Mouse (Mus musculus) CH12.LX (cell line): ENCODE measurements around the gene Nipal4. TPM values are rescaled to one million over a fixed set of nuclear protein-coding genes. Genes with fewer than 3 reads are reported as not detected.

ENCODE experiments used
- DNase-seq: peaks from one replicate; pipeline ENCODE4 v3.0.0-alpha.2; 2013; ENCODE audit errors: extremely low read depth
- H3K27ac ChIP-seq: 2 replicates; pipeline ENCODE4 v1.5.1; 2012; ENCODE audit warnings: low read depth, mild to moderate bottlenecking, control low read depth, moderate library complexity; ENCODE audit not compliant: insufficient read depth
- H3K27me3 ChIP-seq: replicated peaks from 2 replicates; pipeline ENCODE3; 2012; ENCODE audit warnings: inconsistent platforms
- H3K36me3 ChIP-seq, 2 experiments: replicated peaks in 1 of 2; 2 replicates each; pipeline versions ENCODE3 to v1.6.1; 2012; ENCODE audit warnings: inconsistent platforms in 1 of 2, low read length in 1 of 2, mild to moderate bottlenecking in 1 of 2, mixed read lengths in 1 of 2, moderate library complexity in 1 of 2; ENCODE audit not compliant: control insufficient read depth in 1 of 2, insufficient read depth in 1 of 2
- H3K4me1 ChIP-seq, 2 experiments: 2 replicates each; pipeline ENCODE4 v1.6.1; 2012; ENCODE audit warnings: inconsistent platforms in 1 of 2, moderate library complexity in 1 of 2; ENCODE audit not compliant: insufficient read depth in 2 of 2, control insufficient read depth in 1 of 2
- H3K4me2 ChIP-seq: 2 replicates; pipeline ENCODE4 v1.6.1; 2012; ENCODE audit warnings: low read depth, mild to moderate bottlenecking, control low read depth; ENCODE audit not compliant: poor library complexity, insufficient read depth, severe bottlenecking
- H3K4me3 ChIP-seq, 3 experiments: fragments of 150-350 bp in 1 of 3; sonication (generic) in 1 of 3; replicated peaks in 1 of 3; 2 replicates each; pipeline versions ENCODE3 to v1.5.1; 2011 to 2012; ENCODE audit warnings: low read depth in 2 of 3, low read length in 2 of 3, mild to moderate bottlenecking in 2 of 3, moderate library complexity in 2 of 3, control low read depth in 1 of 3, improper control_type of control experiment in 1 of 3, inconsistent platforms in 1 of 3, mixed read lengths in 1 of 3; ENCODE audit not compliant: poor library complexity in 1 of 3
- H3K79me2 ChIP-seq: replicated peaks from 2 replicates; pipeline ENCODE4 v1.6.1; 2012; ENCODE audit warnings: mild to moderate bottlenecking, moderate library complexity; ENCODE audit not compliant: control insufficient read depth, poor library complexity, insufficient read depth, severe bottlenecking; ENCODE audit errors: extremely low read depth
- H3K9ac ChIP-seq: 2 replicates; pipeline ENCODE4 v1.6.1; 2012; ENCODE audit warnings: low read depth, mild to moderate bottlenecking, control low read depth, moderate library complexity; ENCODE audit not compliant: insufficient read depth
- H3K9me3 ChIP-seq: replicated peaks from 2 replicates; pipeline ENCODE3; 2012; ENCODE audit warnings: low read length, inconsistent platforms, mixed read lengths
- BHLHE40 ChIP-seq: IDR thresholded peaks from 2 replicates; pipeline ENCODE4 v1.6.1; 2011; ENCODE audit warnings: mild to moderate bottlenecking, low read depth, low read length, improper control_type of control experiment
- E2F4 ChIP-seq: IDR thresholded peaks from 2 replicates; pipeline ENCODE4 v1.6.1; 2011; ENCODE audit warnings: low read depth, low read length, improper control_type of control experiment; ENCODE audit not compliant: insufficient replicate concordance
- ELF1 ChIP-seq: IDR thresholded peaks from 2 replicates; pipeline ENCODE4 v1.6.1; 2014; ENCODE audit warnings: low read depth, mild to moderate bottlenecking, inconsistent platforms, low read length, improper control_type of control experiment
- GABPA ChIP-seq: IDR thresholded peaks from 2 replicates; pipeline ENCODE4 v1.6.1; 2012; ENCODE audit warnings: low read depth, low read length, improper control_type of control experiment, inconsistent platforms; ENCODE audit not compliant: insufficient replicate concordance
- IRF4 ChIP-seq: IDR thresholded peaks from 2 replicates; pipeline ENCODE4 v1.6.1; 2014; ENCODE audit warnings: low read depth, mild to moderate bottlenecking, inconsistent platforms, low read length, improper control_type of control experiment
- JUN ChIP-seq: IDR thresholded peaks from 2 replicates; pipeline ENCODE4 v1.6.1; 2011; ENCODE audit warnings: low read depth, mild to moderate bottlenecking, low read length, improper control_type of control experiment, moderate library complexity; ENCODE audit not compliant: insufficient read depth
- KAT2A ChIP-seq: IDR thresholded peaks from 2 replicates; pipeline ENCODE4 v1.6.1; 2012; ENCODE audit warnings: low read length, improper control_type of control experiment, inconsistent platforms; ENCODE audit not compliant: insufficient replicate concordance
- MAFK ChIP-seq: IDR thresholded peaks from 2 replicates; pipeline ENCODE4 v1.6.1; 2011; ENCODE audit warnings: low read length, improper control_type of control experiment; ENCODE audit not compliant: insufficient replicate concordance
- MAX ChIP-seq: IDR thresholded peaks from 2 replicates; pipeline ENCODE4 v1.6.1; 2011; ENCODE audit warnings: low read length, improper control_type of control experiment
- MXI1 ChIP-seq: IDR thresholded peaks from 2 replicates; pipeline ENCODE4 v1.6.1; 2011; ENCODE audit warnings: mild to moderate bottlenecking, low read depth, low read length, improper control_type of control experiment
- MYC ChIP-seq: IDR thresholded peaks from 2 replicates; pipeline ENCODE4 v1.6.1; 2011; ENCODE audit warnings: low read depth, mild to moderate bottlenecking, improper control_type of control experiment, low read length
- NRF1 ChIP-seq: IDR thresholded peaks from 2 replicates; pipeline ENCODE4 v1.6.1; 2014; ENCODE audit warnings: low read depth, mild to moderate bottlenecking, inconsistent platforms, low read length, improper control_type of control experiment, moderate library complexity
- RAD21 ChIP-seq: IDR thresholded peaks from 2 replicates; pipeline ENCODE4 v1.6.1; 2011; ENCODE audit warnings: low read depth, mild to moderate bottlenecking, low read length, improper control_type of control experiment, moderate library complexity
- RCOR1 ChIP-seq: conservative IDR thresholded peaks from 2 replicates; pipeline ENCODE4 v1.6.1; 2012; ENCODE audit warnings: low read depth, mild to moderate bottlenecking, inconsistent platforms, low read length, improper control_type of control experiment
- SIN3A ChIP-seq: IDR thresholded peaks from 2 replicates; pipeline ENCODE4 v1.6.1; 2012; ENCODE audit warnings: low read length, improper control_type of control experiment, inconsistent platforms
- TBP ChIP-seq: conservative IDR thresholded peaks from 2 replicates; pipeline ENCODE4 v1.6.1; 2011; ENCODE audit warnings: low read depth, low read length, improper control_type of control experiment
- USF1 ChIP-seq: IDR thresholded peaks from 2 replicates; pipeline ENCODE4 v1.6.1; 2014; ENCODE audit warnings: low read depth, mild to moderate bottlenecking, inconsistent platforms, low read length, improper control_type of control experiment
- USF2 ChIP-seq: conservative IDR thresholded peaks from 2 replicates; pipeline ENCODE4 v1.6.1; 2011; ENCODE audit warnings: low read depth, low read length, improper control_type of control experiment
- ZC3H11A ChIP-seq: IDR thresholded peaks from 2 replicates; pipeline ENCODE4 v1.6.1; 2012; ENCODE audit warnings: low read depth, mild to moderate bottlenecking, inconsistent platforms, low read length, improper control_type of control experiment
- ZKSCAN1 ChIP-seq: IDR thresholded peaks from 2 replicates; pipeline ENCODE4 v1.6.1; 2012; ENCODE audit warnings: low read depth, inconsistent platforms, low read length, improper control_type of control experiment, borderline replicate concordance
- dilution Hi-C: fragments of 300-500 bp; cut with MboI; formaldehyde crosslinking; loops from 2 replicates; pipeline ENCODE4 v1.14.3; 2020; ENCODE audit warnings: low sequenced_read_pairs; ENCODE audit not compliant: extremely low pct_unique_long_range_greater_than_20kb, extremely low pct_ligation_motif_present
- in situ Hi-C: fragments of 300-500 bp; cut with MboI; formaldehyde crosslinking; loops from 3 replicates; pipeline ENCODE4 v1.14.3; 2019; ENCODE audit warnings: low sequenced_read_pairs, low pct_ligation_motif_present, low pct_unique_long_range_greater_than_20kb, mixed read lengths
- polyA plus RNA-seq: library from polyadenylated mRNA; unstranded; fragments of >175 nt; gene quantifications from 2 replicates; pipeline ENCODE4 v1.2.1, GENCODE M21; 2012; ENCODE audit warnings: low read depth; ENCODE audit not compliant: insufficient read length
- total RNA-seq, 2 experiments: library from RNA; depleted of rRNA; stranded (reverse); fragments of 300-350 nt in 1 of 2; fragments of >200 nt in 1 of 2; gene quantifications; 2 replicates each; pipeline ENCODE4 v1.2.3; 2012 to 2014

The Nipal4 gene
- total and polyA plus RNA-seq, 3 experiments, result 0.08 TPM; not detected in 2

DNA sequence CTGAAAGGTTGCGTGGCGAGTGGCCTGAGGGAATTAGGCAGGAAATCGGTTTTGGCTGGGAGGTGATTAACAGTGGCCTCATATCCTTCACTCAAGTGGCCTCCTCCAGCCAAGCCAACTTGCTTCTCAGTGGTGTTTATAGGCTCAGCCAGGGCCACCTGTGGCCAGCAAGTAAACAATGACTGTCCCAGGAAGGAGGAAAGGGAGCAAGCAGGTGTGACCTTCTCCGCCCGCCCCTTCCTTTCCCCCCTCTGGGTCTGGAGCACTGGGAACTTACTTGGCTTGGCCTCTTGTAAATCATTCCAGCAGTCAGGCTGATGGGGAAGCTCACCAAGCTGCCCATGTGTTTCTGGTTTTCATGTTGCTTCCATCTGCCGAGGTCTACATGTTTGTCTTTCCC lies 64.2 kb downstream of the Nipal4 start:
- H3K9ac ChIP-seq, result no peak overlapping the region
- no peak for DNase-seq
- no peaks in the 10 kb centered on the region for H3K27me3 ChIP-seq
- no peaks in the 10 kb centered on the region for H3K36me3 ChIP-seq
- no peaks in the 10 kb centered on the region for H3K79me2 ChIP-seq
- dilution Hi-C loops (no loop called here), in situ Hi-C loops (no loop called here)
- no peaks in the 10 kb centered on the region for H3K9me3 ChIP-seq
- peaks cover 0 to 5% of the 10 kb centered on the region in 2 experiments; a peak in 1 of 4 replicates for H3K4me1 ChIP-seq
- H3K4me3 ChIP-seq, result no peak overlapping the region
- H3K4me2 ChIP-seq, result no peak overlapping the region
- no peak for TF ChIP-seq USF1
- no peak for TF ChIP-seq GABPA
- TF ChIP-seq ELF1, result no peak
- no peak for TF ChIP-seq MAX
- TF ChIP-seq MYC, result no peak
- no peak for TF ChIP-seq NRF1
- no peak for TF ChIP-seq KAT2A
- TF ChIP-seq ZKSCAN1, result no peak
- TF ChIP-seq RAD21, result no peak
- no peak for TF ChIP-seq MXI1
- TF ChIP-seq RCOR1, result no peak
- no peak for TF ChIP-seq JUN
- TF ChIP-seq E2F4, result no peak
- no peak for TF ChIP-seq TBP
- no peak for TF ChIP-seq SIN3A
- TF ChIP-seq USF2, result no peak
- TF ChIP-seq BHLHE40, result no peak
- TF ChIP-seq ZC3H11A, result no peak
- no peak for TF ChIP-seq MAFK
- TF ChIP-seq IRF4, result no peak
- no peak overlapping the region for H3K27ac ChIP-seq

Other genes with a start within 250 kb of the Nipal4 start
- gene Lsm11, start 221.6 kb downstream of the Nipal4 start, total RNA-seq (2012; rRNA removed), result 12.8 and 13.1 TPM in 2 replicates
- 8.9 and 9.0 TPM in 2 replicates for gene Lsm11, start 221.6 kb downstream of the Nipal4 start, total RNA-seq (2014; rRNA removed)
- gene Lsm11, start 221.6 kb downstream of the Nipal4 start, polyA plus RNA-seq, result 10.1 and 11.0 TPM in 2 replicates
- 32.7 and 38.7 TPM in 2 replicates for gene Thg1l, start 211.0 kb downstream of the Nipal4 start, total RNA-seq (2012; rRNA removed)
- 45.2 and 45.6 TPM in 2 replicates for gene Thg1l, start 211.0 kb downstream of the Nipal4 start, total RNA-seq (2014; rRNA removed)
- 60.0 and 68.7 TPM in 2 replicates for gene Thg1l, start 211.0 kb downstream of the Nipal4 start, polyA plus RNA-seq
- gene Sox30, start 186.2 kb downstream of the Nipal4 start, total RNA-seq (2012; rRNA removed), result not detected in 2 replicates
- not detected in 2 replicates for gene Sox30, start 186.2 kb downstream of the Nipal4 start, total RNA-seq (2014; rRNA removed)
- gene Sox30, start 186.2 kb downstream of the Nipal4 start, polyA plus RNA-seq, result not detected in 2 replicates
- gene Gm12166, start 114.2 kb downstream of the Nipal4 start, total RNA-seq (2012; rRNA removed), result 2.9 and 3.3 TPM in 2 replicates
- 19.0 and 19.1 TPM in 2 replicates for gene Gm12166, start 114.2 kb downstream of the Nipal4 start, total RNA-seq (2014; rRNA removed)
- 2.3 and 6.2 TPM in 2 replicates for gene Gm12166, start 114.2 kb downstream of the Nipal4 start, polyA plus RNA-seq
- gene Adam19, start 110.5 kb downstream of the Nipal4 start, total RNA-seq (2012; rRNA removed), result 3.0 and 3.5 TPM in 2 replicates
- gene Adam19, start 110.5 kb downstream of the Nipal4 start, total RNA-seq (2014; rRNA removed), result 3.8 and 4.5 TPM in 2 replicates
- gene Adam19, start 110.5 kb downstream of the Nipal4 start, polyA plus RNA-seq, result 7.0 and 9.0 TPM in 2 replicates
- 3.8 and 3.9 TPM in 2 replicates for gene Fndc9, start 69.0 kb upstream of the Nipal4 start, total RNA-seq (2012; rRNA removed)
- gene Fndc9, start 69.0 kb upstream of the Nipal4 start, total RNA-seq (2014; rRNA removed), result not detected in 2 replicates
- gene Fndc9, start 69.0 kb upstream of the Nipal4 start, polyA plus RNA-seq, result 12.1 and 12.5 TPM in 2 replicates
- 77.6 and 97.6 TPM in 2 replicates for gene Cyfip2, start 146.4 kb upstream of the Nipal4 start, total RNA-seq (2012; rRNA removed)
- 36.1 and 40.7 TPM in 2 replicates for gene Cyfip2, start 146.4 kb upstream of the Nipal4 start, total RNA-seq (2014; rRNA removed)
- gene Cyfip2, start 146.4 kb upstream of the Nipal4 start, polyA plus RNA-seq, result 161 and 194 TPM in 2 replicates
- gene Itk, start 223.0 kb upstream of the Nipal4 start, total RNA-seq (2012; rRNA removed), result 0.29 and 0.64 TPM in 2 replicates
- gene Itk, start 223.0 kb upstream of the Nipal4 start, total RNA-seq (2014; rRNA removed), result 0.11 and 0.14 TPM in 2 replicates
- gene Itk, start 223.0 kb upstream of the Nipal4 start, polyA plus RNA-seq, result 0.14 and 0.17 TPM in 2 replicates
- 2.6 and 2.7 TPM in 2 replicates for gene Fam71b, start 230.1 kb upstream of the Nipal4 start, total RNA-seq (2012; rRNA removed)
- gene Fam71b, start 230.1 kb upstream of the Nipal4 start, total RNA-seq (2014; rRNA removed), result 0.46 TPM in 1 of 2 replicates, not detected in the other
- gene Fam71b, start 230.1 kb upstream of the Nipal4 start, polyA plus RNA-seq, result 2.4 and 2.6 TPM in 2 replicates